Comparison of ENCODE assay signal across 8 mouse cellular contexts in the genomic region with DNA sequence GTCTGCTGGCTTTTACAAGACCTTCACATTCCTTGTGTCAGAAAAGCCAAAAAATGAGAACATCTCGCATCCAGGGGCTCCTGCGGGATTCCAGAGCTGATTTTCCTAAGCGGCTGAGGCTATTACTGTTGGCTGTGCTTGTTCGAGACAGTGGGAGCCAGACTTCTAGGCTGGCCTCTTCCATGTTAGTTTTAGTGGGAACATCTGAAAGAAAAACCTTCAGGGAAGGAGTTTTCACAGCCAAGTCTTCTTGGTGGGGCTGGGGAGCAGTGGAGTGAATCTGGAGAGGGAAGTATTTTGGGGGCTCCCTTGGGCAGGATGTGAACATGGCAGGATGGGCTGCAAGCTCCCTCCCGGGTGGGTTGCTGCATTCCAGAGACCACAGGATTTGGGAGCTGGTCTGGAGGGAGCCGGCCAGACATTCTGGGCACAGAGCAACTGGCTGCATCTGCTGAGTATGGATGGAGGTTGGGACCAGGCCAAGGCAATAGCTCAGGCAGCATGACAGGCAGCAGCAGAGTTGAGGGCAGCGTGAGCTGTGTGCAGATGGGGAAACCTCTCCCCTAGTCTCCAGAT. TPM values are rescaled to one million over a fixed set of nuclear protein-coding genes. Genes with fewer than 3 reads are reported as not detected.
DNase-seq lines count a peak whose midpoint lies in the region; ATAC-seq lines count a peak whose summit lies in the region.

No protein-coding gene starts in this region.

- H3K4me2 ChIP-seq in liver, embryonic 13.5 days = no peak overlapping the region
- H3K4me2 ChIP-seq in liver, embryonic 12.5 days = no peak overlapping the region
- H3K4me2 ChIP-seq in stomach, embryonic 16.5 days (ENCODE audit: low read depth, low read length) = no peak overlapping the region
- H3K4me2 ChIP-seq in forebrain, embryonic 14.5 days (ENCODE audit: low read length) = no peak overlapping the region

- H3K36me3 ChIP-seq in liver, embryonic 13.5 days = no peaks in the 10 kb centered on the region
- no peaks in the 10 kb centered on the region for H3K36me3 ChIP-seq in liver, embryonic 12.5 days
- no peaks in the 10 kb centered on the region for H3K36me3 ChIP-seq in stomach, embryonic 16.5 days (ENCODE audit: control insufficient read depth, insufficient read depth, low read length)
- no peaks in the 10 kb centered on the region for H3K36me3 ChIP-seq in forebrain, embryonic 14.5 days (ENCODE audit: control insufficient read depth, insufficient read depth, low read length)

- no peak for DNase-seq in liver, embryonic 13.5 days
- DNase-seq in heart, adult 8-10 months (ENCODE audit: low spot score) = peak; percentile 63
- DNase-seq in layer of hippocampus, postnatal 10 days (ENCODE audit: low spot score in 2 of 2) = peak; percentile 48 to 57
- DNase-seq in forebrain, embryonic 14.5 days (ENCODE audit: low spot score) = no peak

- H3K9ac ChIP-seq in liver, embryonic 13.5 days = no peak overlapping the region
- no peak overlapping the region for H3K9ac ChIP-seq in liver, embryonic 12.5 days
- no peak overlapping the region for H3K9ac ChIP-seq in stomach, embryonic 16.5 days (ENCODE audit: low read length)
- no peak overlapping the region for H3K9ac ChIP-seq in forebrain, embryonic 14.5 days (ENCODE audit: low read length)

- no peak overlapping the region for H3K4me3 ChIP-seq in liver, embryonic 13.5 days (replicated peaks)
- no peak overlapping the region for H3K4me3 ChIP-seq in liver, embryonic 12.5 days
- no peak overlapping the region for H3K4me3 ChIP-seq in brown adipose tissue, adult 24 weeks (ENCODE audit: insufficient read depth, low read depth, low read length)
- no peak overlapping the region for H3K4me3 ChIP-seq in stomach, embryonic 16.5 days (replicated peaks; ENCODE audit: low read length)
- no peak overlapping the region for H3K4me3 ChIP-seq in forebrain, embryonic 14.5 days (ENCODE audit: low read depth, low read length)

- H3K4me1 ChIP-seq in liver, embryonic 13.5 days (replicated peaks) = peaks cover 9% of the 10 kb centered on the region
- peaks cover 6% of the 10 kb centered on the region for H3K4me1 ChIP-seq in liver, embryonic 12.5 days
- H3K4me1 ChIP-seq in brown adipose tissue, adult 24 weeks (ENCODE audit: control insufficient read depth, insufficient read depth, insufficient read length, low read length) = peaks cover 14% of the 10 kb centered on the region
- H3K4me1 ChIP-seq in stomach, embryonic 16.5 days (ENCODE audit: control insufficient read depth, insufficient read depth, low read length) = peaks cover 5% of the 10 kb centered on the region
- no peaks in the 10 kb centered on the region for H3K4me1 ChIP-seq in forebrain, embryonic 14.5 days (ENCODE audit: control insufficient read depth, insufficient read depth, low read length)

- H3K27ac ChIP-seq in liver, embryonic 13.5 days = peak overlapping the region; percentile 11; the same call in 1 of the 2 replicates
- no peak overlapping the region for H3K27ac ChIP-seq in liver, embryonic 12.5 days
- peak overlapping the region; percentile 76 for H3K27ac ChIP-seq in brown adipose tissue, adult 24 weeks (replicated peaks; ENCODE audit: low read depth, low read length)
- peak overlapping the region; percentile 87 for H3K27ac ChIP-seq in stomach, embryonic 16.5 days (ENCODE audit: low read length)
- H3K27ac ChIP-seq in forebrain, embryonic 14.5 days (ENCODE audit: low read depth, low read length) = no peak overlapping the region

- 57% methylated on average over 7 of the region's 7 CpGs for WGBS in liver, embryonic 13.5 days (ENCODE audit: insufficient replicate concordance)
- WGBS in liver, embryonic 12.5 days (ENCODE audit: insufficient replicate concordance) = 58% methylated on average over 7 of the region's 7 CpGs
- WGBS in stomach, embryonic 16.5 days = 36% methylated on average over 7 of the region's 7 CpGs
- WGBS in forebrain, embryonic 14.5 days = 69% methylated on average over 7 of the region's 7 CpGs

- no peaks in the 10 kb centered on the region for H3K27me3 ChIP-seq in liver, embryonic 13.5 days
- H3K27me3 ChIP-seq in liver, embryonic 12.5 days (replicated peaks) = no peaks in the 10 kb centered on the region
- no peaks in the 10 kb centered on the region for H3K27me3 ChIP-seq in stomach, embryonic 16.5 days (ENCODE audit: control insufficient read depth, insufficient read depth, low read length)
- no peaks in the 10 kb centered on the region for H3K27me3 ChIP-seq in forebrain, embryonic 14.5 days (replicated peaks; ENCODE audit: control insufficient read depth, insufficient read depth, low read length)

- ATAC-seq in liver, embryonic 13.5 days (ENCODE audit: low read depth) = no peak
- no peak for ATAC-seq in liver, embryonic 12.5 days
- peak; percentile 63; the same call in 1 of the 2 replicates for ATAC-seq in stomach, embryonic 16.5 days (ENCODE audit: insufficient read depth, low FRiP score)
- no peak for ATAC-seq in megakaryocyte-erythroid progenitor cell, adult 5-6 weeks (replicated peaks; ENCODE audit: low FRiP score, low TSS enrichment, poor library complexity, severe bottlenecking)
- no peak for ATAC-seq in forebrain, embryonic 14.5 days

- H3K9me3 ChIP-seq in liver, embryonic 13.5 days (replicated peaks) = no peaks in the 10 kb centered on the region
- H3K9me3 ChIP-seq in liver, embryonic 12.5 days (replicated peaks) = no peaks in the 10 kb centered on the region
- no peaks in the 10 kb centered on the region for H3K9me3 ChIP-seq in stomach, embryonic 16.5 days (replicated peaks; ENCODE audit: control insufficient read depth, low read length)
- no peaks in the 10 kb centered on the region for H3K9me3 ChIP-seq in forebrain, embryonic 14.5 days (replicated peaks; ENCODE audit: control insufficient read depth, low read length)

RNA-seq across cellular contexts. Expression of a gene that starts 4.6 kb away (rescaled TPM):
- polyA plus RNA-seq in liver, embryonic 13.5 days (2015; fragmentation: Nextera tagmentation; extraction: Ambion mirVana) = 11.0 and 19.0 TPM in 2 replicates
- polyA plus RNA-seq in liver, embryonic 12.5 days (2016; fragmentation: Nextera tagmentation; extraction: Ambion mirVana) = 19.6 and 22.0 TPM in 2 replicates
- 19.2 and 24.8 TPM in 2 replicates for polyA plus RNA-seq in brown adipose tissue, adult 24 weeks (2012; ENCODE audit: insufficient read depth, insufficient read length, missing spikeins)
- 10 to 100 TPM; 38.7 to 43.4 (median 41.0) TPM for total RNA-seq in heart, adult 8-10 months (2022)
- total RNA-seq in layer of hippocampus, postnatal 10 days (2021) = 10 to 100 TPM; 57.7 to 62.4 TPM
- polyA plus RNA-seq in stomach, embryonic 16.5 days (2015; fragmentation: Nextera tagmentation; extraction: Ambion mirVana) = 30.4 and 32.8 TPM in 2 replicates
- 18.1 and 31.2 TPM in 2 replicates for total RNA-seq in megakaryocyte-erythroid progenitor cell, adult 5-6 weeks (2014; fragmentation: Nextera tagmentation)
- 16.2 and 20.3 TPM in 2 replicates for total RNA-seq in megakaryocyte-erythroid progenitor cell, adult 5-6 weeks (2017)
- polyA plus RNA-seq in forebrain, embryonic 14.5 days (2014; fragmentation: Nextera tagmentation; extraction: Ambion mirVana) = 25.3 and 31.2 TPM in 2 replicates

Comparison
In these comparisons a context has a peak if more than half of its experiments do, and no peak if none do; other contexts are left out.
1. H3K27ac ChIP-seq: peak in liver, embryonic 13.5 days (single experiment), brown adipose tissue, adult 24 weeks (single experiment) and stomach, embryonic 16.5 days (single experiment); none in liver, embryonic 12.5 days (single experiment) and forebrain, embryonic 14.5 days (single experiment).
2. DNase-seq: peak in heart, adult 8-10 months (single experiment) and layer of hippocampus, postnatal 10 days (2 of 2); none in liver, embryonic 13.5 days (single experiment) and forebrain, embryonic 14.5 days (single experiment).